Mouse (Mus musculus) heart, embryonic 13.5 days (tissue): ENCODE measurements around the gene Cdkal1. TPM values are rescaled to one million over a fixed set of nuclear protein-coding genes. Genes with fewer than 3 reads are reported as not detected.

Experiments
- ATAC-seq: fragments of 200-750 bp; cut with Nextera tagmentation; 2 replicates; pipeline ENCODE4 v1.8.0; 2017; ENCODE audit warnings: moderate TSS enrichment; ENCODE audit not compliant: insufficient number of reproducible peaks, low FRiP score, low TSS enrichment; ENCODE audit errors: extremely low read depth
- H3K27ac ChIP-seq: fragments of 300-500 bp; sonication (generic); replicated peaks from 2 replicates; pipeline ENCODE4 v1.5.1; 2015; ENCODE audit warnings: moderate library complexity, mild to moderate bottlenecking, inconsistent platforms
- H3K27me3 ChIP-seq: fragments of 300-500 bp; sonication (generic); replicated peaks from 2 replicates; pipeline ENCODE4 v1.6.1; 2015; ENCODE audit warnings: mild to moderate bottlenecking, inconsistent platforms
- H3K36me3 ChIP-seq: fragments of 300-500 bp; sonication (generic); 2 replicates; pipeline ENCODE4 v1.6.1; 2015; ENCODE audit warnings: mild to moderate bottlenecking, inconsistent platforms
- H3K4me1 ChIP-seq: fragments of 300-500 bp; sonication (generic); 2 replicates; pipeline ENCODE4 v1.6.1; 2015; ENCODE audit warnings: inconsistent platforms
- H3K4me2 ChIP-seq: fragments of 300-500 bp; sonication (generic); 2 replicates; pipeline ENCODE4 v1.6.1; 2015; ENCODE audit warnings: inconsistent platforms, mild to moderate bottlenecking, moderate library complexity
- H3K4me3 ChIP-seq: fragments of 300-500 bp; sonication (generic); 2 replicates; pipeline ENCODE4 v1.5.1; 2015; ENCODE audit warnings: moderate library complexity, mild to moderate bottlenecking, inconsistent platforms
- H3K9ac ChIP-seq: fragments of 300-500 bp; sonication (generic); 2 replicates; pipeline ENCODE4 v1.6.1; 2015; ENCODE audit warnings: inconsistent platforms, mild to moderate bottlenecking, moderate library complexity
- H3K9me3 ChIP-seq: fragments of 300-500 bp; sonication (generic); 2 replicates; pipeline ENCODE4 v1.6.1; 2016; ENCODE audit warnings: inconsistent platforms
- WGBS: fragments of 180-500 bp; shearing (Covaris S2); methylation state at CpG from one replicate; pipeline ENCODE4 v1.1.7; 2015; ENCODE audit warnings: mixed read lengths; 5-methylcytosine and 5-hydroxymethylcytosine counted together
- polyA plus RNA-seq: library from polyadenylated mRNA; unstranded; fragments of >200 nt; fragmentation: Nextera tagmentation; extraction: Ambion mirVana; gene quantifications from 2 replicates; pipeline ENCODE4 v1.2.1, GENCODE M21; 2015

The Cdkal1 gene
- polyA plus RNA-seq, 1 experiment from 2014 or later = 19.7 TPM

GRCm38 (mm10) chr13:29810780-29811179, 44.7 kb downstream of the Cdkal1 start:
- H3K27ac ChIP-seq = no peak overlapping the region
- WGBS = 90% methylated on average over 4 of the region's 4 CpGs
- H3K36me3 ChIP-seq = no peaks in the 10 kb centered on the region
- no peaks in the 10 kb centered on the region for H3K9me3 ChIP-seq
- H3K27me3 ChIP-seq = no peaks in the 10 kb centered on the region
- H3K4me2 ChIP-seq = no peak overlapping the region
- H3K4me1 ChIP-seq = no peaks in the 10 kb centered on the region
- H3K4me3 ChIP-seq = no peak overlapping the region
- ATAC-seq = no peak
- H3K9ac ChIP-seq = no peak overlapping the region

GRCm38 (mm10) chr13:29808383-29808782, 47.1 kb downstream of the Cdkal1 start:
- ATAC-seq = no peak
- Histone ChIP-seq H3K4me3 (no peak overlapping the region), H3K27ac (no peak overlapping the region), H3K27me3 (no peaks in the 10 kb centered on the region), H3K4me2 (no peak overlapping the region), H3K36me3 (no peaks in the 10 kb centered on the region), H3K4me1 (no peaks in the 10 kb centered on the region), H3K9me3 (no peaks in the 10 kb centered on the region), H3K9ac (no peak overlapping the region)
- WGBS = 77% methylated on average over 3 of the region's 3 CpGs

- H3K27me3 ChIP-seq = no peaks in the 10 kb centered on the region
- H3K27ac ChIP-seq = no peak overlapping the region
- no peak overlapping the region for H3K9ac ChIP-seq
- H3K9me3 ChIP-seq = no peaks in the 10 kb centered on the region
- no peak overlapping the region for H3K4me3 ChIP-seq
- 88% methylated on average over 3 of the region's 3 CpGs for WGBS
- H3K36me3 ChIP-seq = no peaks in the 10 kb centered on the region
- H3K4me1 ChIP-seq = no peaks in the 10 kb centered on the region
- ATAC-seq = no peak
- no peak overlapping the region for H3K4me2 ChIP-seq
Measured at GRCm38 (mm10) chr13:29807930-29808329, 47.5 kb downstream of the Cdkal1 start.

GRCm38 (mm10) chr13:29806871-29807270, 48.6 kb downstream of the Cdkal1 start:
- H3K4me2 ChIP-seq = no peak overlapping the region
- no peak overlapping the region for H3K4me3 ChIP-seq
- no peak for ATAC-seq
- H3K9me3 ChIP-seq = no peaks in the 10 kb centered on the region
- no peak overlapping the region for H3K27ac ChIP-seq
- WGBS = 90% methylated on average over 4 of the region's 4 CpGs
- H3K9ac ChIP-seq = no peak overlapping the region
- no peaks in the 10 kb centered on the region for H3K36me3 ChIP-seq
- H3K4me1 ChIP-seq = no peaks in the 10 kb centered on the region
- no peaks in the 10 kb centered on the region for H3K27me3 ChIP-seq

GRCm38 (mm10) chr13:29805296-29805695, 50.2 kb downstream of the Cdkal1 start:
- WGBS = 77% methylated on average over 1 of the region's 1 CpGs
- Histone ChIP-seq H3K4me3 (no peak overlapping the region), H3K27ac (no peak overlapping the region), H3K9me3 (no peaks in the 10 kb centered on the region), H3K27me3 (no peaks in the 10 kb centered on the region), H3K9ac (no peak overlapping the region), H3K4me1 (no peaks in the 10 kb centered on the region), H3K4me2 (no peak overlapping the region), H3K36me3 (no peaks in the 10 kb centered on the region)
- ATAC-seq = no peak

GRCm38 (mm10) chr13:29804034-29804433, 51.4 kb downstream of the Cdkal1 start:
- H3K36me3 ChIP-seq = no peaks in the 10 kb centered on the region
- no peak overlapping the region for H3K9ac ChIP-seq
- H3K27me3 ChIP-seq = no peaks in the 10 kb centered on the region
- no peak for ATAC-seq
- H3K4me2 ChIP-seq = no peak overlapping the region
- WGBS = 86% methylated on average over 6 of the region's 6 CpGs
- no peaks in the 10 kb centered on the region for H3K9me3 ChIP-seq
- no peaks in the 10 kb centered on the region; the same call in 1 of the 2 replicates for H3K4me1 ChIP-seq
- no peak overlapping the region for H3K27ac ChIP-seq
- no peak overlapping the region for H3K4me3 ChIP-seq

- Histone ChIP-seq H3K4me1 (peaks cover 7% of the 10 kb centered on the region), H3K9me3 (no peaks in the 10 kb centered on the region), H3K9ac (no peak overlapping the region), H3K27me3 (no peaks in the 10 kb centered on the region), H3K36me3 (no peaks in the 10 kb centered on the region), H3K4me2 (no peak overlapping the region), H3K4me3 (no peak overlapping the region), H3K27ac (no peak overlapping the region)
- no peak for ATAC-seq
Measured at GRCm38 (mm10) chr13:29802699-29803098, 52.8 kb downstream of the Cdkal1 start.

- Histone ChIP-seq H3K9me3 (no peaks in the 10 kb centered on the region), H3K4me2 (no peak overlapping the region), H3K9ac (no peak overlapping the region), H3K27ac (no peak overlapping the region), H3K27me3 (no peaks in the 10 kb centered on the region), H3K4me3 (no peak overlapping the region), H3K4me1 (peaks cover 13% of the 10 kb centered on the region), H3K36me3 (no peaks in the 10 kb centered on the region)
- 91% methylated on average over 6 of the region's 6 CpGs for WGBS
- ATAC-seq = no peak
Measured at GRCm38 (mm10) chr13:29800078-29800477, 55.4 kb downstream of the Cdkal1 start.

- H3K9ac ChIP-seq = no peak overlapping the region
- H3K4me3 ChIP-seq = no peak overlapping the region
- H3K9me3 ChIP-seq = no peaks in the 10 kb centered on the region
- peaks cover 8% of the 10 kb centered on the region for H3K4me1 ChIP-seq
- H3K27me3 ChIP-seq = no peaks in the 10 kb centered on the region
- WGBS = 37% methylated on average over 4 of the region's 4 CpGs
- no peak overlapping the region for H3K4me2 ChIP-seq
- no peak overlapping the region for H3K27ac ChIP-seq
- ATAC-seq = no peak
- H3K36me3 ChIP-seq = no peaks in the 10 kb centered on the region
Measured at GRCm38 (mm10) chr13:29792112-29792511, 63.4 kb downstream of the Cdkal1 start.

GRCm38 (mm10) chr13:29791439-29791838, 64.0 kb downstream of the Cdkal1 start:
- Histone ChIP-seq H3K4me1 (peaks cover 8% of the 10 kb centered on the region), H3K4me2 (no peak overlapping the region), H3K27ac (no peak overlapping the region), H3K9me3 (no peaks in the 10 kb centered on the region), H3K4me3 (no peak overlapping the region), H3K36me3 (no peaks in the 10 kb centered on the region), H3K9ac (no peak overlapping the region), H3K27me3 (no peaks in the 10 kb centered on the region)
- 74% methylated on average over 6 of the region's 6 CpGs for WGBS
- ATAC-seq = no peak

GRCm38 (mm10) chr13:29786984-29787383, 68.5 kb downstream of the Cdkal1 start:
- Histone ChIP-seq H3K4me1 (peaks cover 4% of the 10 kb centered on the region), H3K9me3 (no peaks in the 10 kb centered on the region), H3K4me3 (no peak overlapping the region), H3K27ac (no peak overlapping the region), H3K9ac (no peak overlapping the region), H3K4me2 (no peak overlapping the region), H3K36me3 (no peaks in the 10 kb centered on the region), H3K27me3 (no peaks in the 10 kb centered on the region)
- WGBS = 63% methylated on average over 3 of the region's 3 CpGs
- no peak for ATAC-seq

GRCm38 (mm10) chr13:29784894-29785293, 70.6 kb downstream of the Cdkal1 start:
- H3K36me3 ChIP-seq = no peaks in the 10 kb centered on the region
- H3K9me3 ChIP-seq = no peaks in the 10 kb centered on the region
- H3K27ac ChIP-seq = no peak overlapping the region
- H3K4me3 ChIP-seq = no peak overlapping the region
- H3K27me3 ChIP-seq = no peaks in the 10 kb centered on the region
- no peak overlapping the region for H3K4me2 ChIP-seq
- peaks cover 16% of the 10 kb centered on the region for H3K4me1 ChIP-seq
- 77% methylated on average over 4 of the region's 4 CpGs for WGBS
- no peak for ATAC-seq
- no peak overlapping the region for H3K9ac ChIP-seq
